Mouse (Mus musculus) heart, embryonic 10.5 days (tissue): ENCODE results near the gene Gm20388. TPM values are rescaled to one million over a fixed set of nuclear protein-coding genes. Genes with fewer than 3 reads are reported as not detected.

ENCODE experiments used
- DNase-seq: peaks from one replicate; pipeline ENCODE4 v3.0.0-alpha.2; 2017; ENCODE audit warnings: low spot score
- H3K27ac ChIP-seq: fragments of 300-500 bp; sonication (generic); 2 replicates; pipeline ENCODE4 v1.5.1; 2016; ENCODE audit warnings: mild to moderate bottlenecking
- H3K27me3 ChIP-seq: fragments of 300-500 bp; sonication (generic); 2 replicates; pipeline ENCODE4 v1.6.1; 2016; ENCODE audit warnings: mild to moderate bottlenecking; ENCODE audit not compliant: poor library complexity, insufficient read depth, severe bottlenecking
- H3K36me3 ChIP-seq: fragments of 300-500 bp; sonication (generic); 2 replicates; pipeline ENCODE4 v1.6.1; 2016; ENCODE audit warnings: mild to moderate bottlenecking, moderate library complexity
- H3K4me1 ChIP-seq: fragments of 300-500 bp; sonication (generic); 2 replicates; pipeline ENCODE4 v1.6.1; 2016; ENCODE audit warnings: mild to moderate bottlenecking
- H3K4me3 ChIP-seq: fragments of 300-500 bp; sonication (generic); 2 replicates; pipeline ENCODE4 v1.5.1; 2016; ENCODE audit warnings: mild to moderate bottlenecking, moderate library complexity
- H3K9me3 ChIP-seq: fragments of 300-500 bp; sonication (generic); 2 replicates; pipeline ENCODE4 v1.6.1; 2016; ENCODE audit warnings: mild to moderate bottlenecking, moderate library complexity
- WGBS: fragments of 180-500 bp; shearing (Covaris S2); methylation state at CpG from one replicate; pipeline ENCODE4 v1.1.7; 2016; 5-methylcytosine and 5-hydroxymethylcytosine counted together
- polyA plus RNA-seq: library from polyadenylated mRNA; unstranded; fragments of >200 nt; fragmentation: Nextera tagmentation; extraction: Ambion mirVana; gene quantifications from 2 replicates; pipeline ENCODE4 v1.2.1, GENCODE M21; 2016

Gm20388 gene
- polyA plus RNA-seq, 1 experiment from 2014 or later, result 4.5 TPM

GRCm38 (mm10) chr8:122864719-122865129 lies 2954.1 kb downstream of the Gm20388 start:
- Histone ChIP-seq H3K4me1 (peaks cover 9% of the 10 kb centered on the region; the same call in 1 of the 2 replicates), H3K4me3 (peak overlapping the region; percentile 43), H3K27ac (no peak overlapping the region), H3K27me3 (peaks cover 54% of the 10 kb centered on the region; the same call in 1 of the 2 replicates), H3K9me3 (peaks cover 32% of the 10 kb centered on the region), H3K36me3 (peaks cover 4% of the 10 kb centered on the region; the same call in 1 of the 2 replicates)
- DNase-seq, result no peak
- WGBS, result 62% methylated on average over 26 of the region's 26 CpGs

- Histone ChIP-seq H3K4me3 (peak overlapping the region; percentile 43; the same call in 1 of the 2 replicates), H3K27ac (no peak overlapping the region), H3K9me3 (peaks cover 32% of the 10 kb centered on the region), H3K27me3 (peaks cover 58% of the 10 kb centered on the region; the same call in 1 of the 2 replicates), H3K36me3 (peaks cover 4% of the 10 kb centered on the region; the same call in 1 of the 2 replicates), H3K4me1 (peaks cover 14% of the 10 kb centered on the region)
- WGBS, result 63% methylated on average over 10 of the region's 10 CpGs
- DNase-seq, result no peak
These were observed 2954.8 kb downstream of the Gm20388 start for GRCm38 (mm10) chr8:122865441-122865840.

GRCm38 (mm10) chr8:122866231-122866630 lies 2955.6 kb downstream of the Gm20388 start:
- peaks cover 16% of the 10 kb centered on the region for H3K4me1 ChIP-seq
- DNase-seq, result no peak
- peaks cover 32% of the 10 kb centered on the region for H3K9me3 ChIP-seq
- 77% methylated on average over 8 of the region's 8 CpGs for WGBS
- H3K4me3 ChIP-seq, result no peak overlapping the region
- H3K27me3 ChIP-seq, result peaks cover 52% of the 10 kb centered on the region; the same call in 1 of the 2 replicates
- no peak overlapping the region for H3K27ac ChIP-seq
- H3K36me3 ChIP-seq, result peaks cover 4% of the 10 kb centered on the region; the same call in 1 of the 2 replicates

- WGBS, result 85% methylated on average over 6 of the region's 6 CpGs
- peaks cover 32% of the 10 kb centered on the region for H3K9me3 ChIP-seq
- peaks cover 4% of the 10 kb centered on the region; the same call in 1 of the 2 replicates for H3K36me3 ChIP-seq
- DNase-seq, result no peak
- H3K4me1 ChIP-seq, result peaks cover 16% of the 10 kb centered on the region
- H3K27me3 ChIP-seq, result peaks cover 48% of the 10 kb centered on the region; the same call in 1 of the 2 replicates
- H3K4me3 ChIP-seq, result no peak overlapping the region
- no peak overlapping the region for H3K27ac ChIP-seq
These were observed 2957.3 kb downstream of the Gm20388 start for GRCm38 (mm10) chr8:122867982-122868381.

- Histone ChIP-seq H3K27ac (no peak overlapping the region), H3K27me3 (peaks cover 33% of the 10 kb centered on the region; the same call in 1 of the 2 replicates), H3K4me3 (peak overlapping the region; percentile 50), H3K9me3 (peaks cover 14% of the 10 kb centered on the region), H3K36me3 (no peaks in the 10 kb centered on the region), H3K4me1 (peaks cover 18% of the 10 kb centered on the region)
- WGBS, result 14% methylated on average over 31 of the region's 31 CpGs
- no peak for DNase-seq
These were observed 2959.8 kb downstream of the Gm20388 start for GRCm38 (mm10) chr8:122870377-122870863.

GRCm38 (mm10) chr8:122871663-122872062 lies 2961.0 kb downstream of the Gm20388 start:
- DNase-seq, result no peak
- Histone ChIP-seq H3K9me3 (peaks cover 4% of the 10 kb centered on the region; the same call in 1 of the 2 replicates), H3K36me3 (no peaks in the 10 kb centered on the region), H3K4me1 (peaks cover 20% of the 10 kb centered on the region), H3K4me3 (no peak overlapping the region), H3K27me3 (peaks cover 26% of the 10 kb centered on the region; the same call in 1 of the 2 replicates), H3K27ac (no peak overlapping the region)
- 56% methylated on average over 9 of the region's 9 CpGs for WGBS

- H3K4me3 ChIP-seq, result no peak overlapping the region
- no peaks in the 10 kb centered on the region for H3K9me3 ChIP-seq
- 49% methylated on average over 6 of the region's 6 CpGs for WGBS
- DNase-seq, result no peak
- no peak overlapping the region for H3K27ac ChIP-seq
- peaks cover 25% of the 10 kb centered on the region for H3K4me1 ChIP-seq
- H3K27me3 ChIP-seq, result peaks cover 14% of the 10 kb centered on the region; the same call in 1 of the 2 replicates
- H3K36me3 ChIP-seq, result no peaks in the 10 kb centered on the region
These were observed 2962.5 kb downstream of the Gm20388 start for GRCm38 (mm10) chr8:122873171-122873570.

- no peak overlapping the region for H3K4me3 ChIP-seq
- peaks cover 27% of the 10 kb centered on the region for H3K4me1 ChIP-seq
- 57% methylated on average over 5 of the region's 5 CpGs for WGBS
- H3K27ac ChIP-seq, result no peak overlapping the region
- H3K27me3 ChIP-seq, result peaks cover under 1% of the 10 kb centered on the region; the same call in 1 of the 2 replicates
- no peaks in the 10 kb centered on the region for H3K9me3 ChIP-seq
- H3K36me3 ChIP-seq, result no peaks in the 10 kb centered on the region
- no peak for DNase-seq
These were observed 2964.5 kb downstream of the Gm20388 start for GRCm38 (mm10) chr8:122875186-122875585.

- Histone ChIP-seq H3K9me3 (no peaks in the 10 kb centered on the region), H3K4me3 (no peak overlapping the region), H3K27me3 (no peaks in the 10 kb centered on the region), H3K4me1 (peaks cover 22% of the 10 kb centered on the region), H3K27ac (no peak overlapping the region), H3K36me3 (peaks cover 20% of the 10 kb centered on the region)
- 75% methylated on average over 3 of the region's 3 CpGs for WGBS
- DNase-seq, result no peak
These were observed 2967.6 kb downstream of the Gm20388 start for GRCm38 (mm10) chr8:122878231-122878630.

GRCm38 (mm10) chr8:122880302-122880701 lies 2969.7 kb downstream of the Gm20388 start:
- Histone ChIP-seq H3K9me3 (no peaks in the 10 kb centered on the region), H3K4me1 (peaks cover 21% of the 10 kb centered on the region), H3K27me3 (no peaks in the 10 kb centered on the region), H3K4me3 (no peak overlapping the region), H3K36me3 (peaks cover 40% of the 10 kb centered on the region), H3K27ac (no peak overlapping the region)
- WGBS, result 65% methylated on average over 3 of the region's 3 CpGs
- DNase-seq, result no peak

- H3K4me1 ChIP-seq, result peaks cover 13% of the 10 kb centered on the region
- DNase-seq, result no peak
- no peaks in the 10 kb centered on the region for H3K9me3 ChIP-seq
- H3K27ac ChIP-seq, result 0 out of 2 replicates have a peak overlapping the region, but pooled peaks have one; percentile 52
- H3K4me3 ChIP-seq, result no peak overlapping the region
- peaks cover 74% of the 10 kb centered on the region for H3K36me3 ChIP-seq
- no peaks in the 10 kb centered on the region for H3K27me3 ChIP-seq
- WGBS, result 72% methylated on average over 10 of the region's 10 CpGs
These were observed 2973.0 kb downstream of the Gm20388 start for GRCm38 (mm10) chr8:122883671-122884070.

GRCm38 (mm10) chr8:122891440-122891839 lies 2980.8 kb downstream of the Gm20388 start:
- no peak for DNase-seq
- Histone ChIP-seq H3K27ac (no peak overlapping the region), H3K9me3 (no peaks in the 10 kb centered on the region), H3K4me3 (no peak overlapping the region), H3K27me3 (no peaks in the 10 kb centered on the region), H3K4me1 (no peaks in the 10 kb centered on the region), H3K36me3 (peaks cover 98% of the 10 kb centered on the region)
- WGBS, result 85% methylated on average over 12 of the region's 12 CpGs

GRCm38 (mm10) chr8:122893451-122893850 lies 2982.8 kb downstream of the Gm20388 start:
- WGBS, result 88% methylated on average over 12 of the region's 12 CpGs
- Histone ChIP-seq H3K27ac (no peak overlapping the region), H3K4me1 (peaks cover 6% of the 10 kb centered on the region; the same call in 1 of the 2 replicates), H3K4me3 (no peak overlapping the region), H3K36me3 (peaks cover 98% of the 10 kb centered on the region), H3K9me3 (no peaks in the 10 kb centered on the region), H3K27me3 (no peaks in the 10 kb centered on the region)
- no peak for DNase-seq
